Mouse (Mus musculus) brain, embryonic 14.5 days (tissue): ENCODE results near the gene Grid1. TPM values are rescaled to one million over a fixed set of nuclear protein-coding genes. Genes with fewer than 3 reads are reported as not detected.

Experiments
- DNase-seq: peaks from one replicate; pipeline ENCODE4 v3.0.0-alpha.2; 2011; ENCODE audit warnings: low read depth
- CTCF ChIP-seq: fragments of 200-500 bp; IDR thresholded peaks from 2 replicates; pipeline ENCODE4 v1.5.1; 2012; ENCODE audit warnings: inconsistent platforms, mild to moderate bottlenecking, moderate library complexity, borderline replicate concordance; ENCODE audit not compliant: insufficient read depth, insufficient read length; ENCODE audit errors: extremely low read depth
- POLR2A ChIP-seq: fragments of 200-500 bp; IDR thresholded peaks from 2 replicates; pipeline ENCODE4 v1.6.1; 2012; ENCODE audit warnings: mild to moderate bottlenecking, inconsistent platforms, borderline replicate concordance; ENCODE audit not compliant: poor library complexity, insufficient read depth, insufficient read length, severe bottlenecking; ENCODE audit errors: extremely low read depth
- polyA plus RNA-seq: library from polyadenylated mRNA; depleted of rRNA; stranded (reverse); fragments of >200 nt; gene quantifications from 2 replicates; pipeline ENCODE4 v1.2.3, GENCODE M21; 2012

The Grid1 gene
- polyA plus RNA-seq, 1 experiment: 14.8 TPM

DNA sequence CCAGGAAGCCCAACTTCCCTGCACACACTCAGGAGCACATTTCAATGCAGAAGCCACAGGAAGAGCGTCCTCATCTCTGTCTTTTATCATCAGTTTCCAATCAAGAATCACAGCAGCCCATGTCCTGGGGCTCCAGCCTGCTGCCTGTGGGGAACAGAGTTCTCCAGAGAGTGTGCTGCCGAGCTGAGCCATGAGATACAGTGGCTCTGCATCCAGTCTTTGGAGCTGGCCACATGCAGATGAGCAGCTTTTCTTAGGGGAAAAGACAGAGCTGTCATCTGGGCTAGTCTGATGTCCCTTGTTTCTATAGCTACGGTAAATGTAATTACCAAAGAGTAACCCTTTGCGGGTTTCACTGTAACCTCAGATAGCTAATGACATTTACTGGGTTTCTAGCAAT is 83.9 kb downstream of the Grid1 start:
- DNase-seq: peak; percentile 54
- no peak for TF ChIP-seq CTCF
- no peak for TF ChIP-seq POLR2A

DNA sequence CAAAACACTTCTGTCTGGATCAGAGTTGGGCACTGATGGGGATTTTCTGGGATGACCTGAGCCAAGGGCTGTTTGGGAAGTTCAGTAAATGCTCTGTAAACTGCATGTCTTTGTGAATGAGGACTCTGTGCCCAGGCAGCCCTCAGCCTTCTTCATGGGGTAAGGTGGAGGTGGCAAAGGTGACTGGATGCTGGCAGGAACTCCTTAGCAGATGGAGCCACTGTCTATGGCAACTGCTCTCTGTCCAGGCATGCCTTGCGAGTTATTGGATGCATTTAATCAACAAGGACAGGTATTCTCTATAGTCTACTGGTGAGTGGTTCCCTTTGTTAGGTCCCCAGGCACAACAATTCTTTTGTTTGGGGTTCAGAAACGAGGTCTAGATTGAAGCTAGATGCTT is 85.8 kb downstream of the Grid1 start:
- TF ChIP-seq POLR2A (no peak), CTCF (no peak)
- DNase-seq: no peak

DNA sequence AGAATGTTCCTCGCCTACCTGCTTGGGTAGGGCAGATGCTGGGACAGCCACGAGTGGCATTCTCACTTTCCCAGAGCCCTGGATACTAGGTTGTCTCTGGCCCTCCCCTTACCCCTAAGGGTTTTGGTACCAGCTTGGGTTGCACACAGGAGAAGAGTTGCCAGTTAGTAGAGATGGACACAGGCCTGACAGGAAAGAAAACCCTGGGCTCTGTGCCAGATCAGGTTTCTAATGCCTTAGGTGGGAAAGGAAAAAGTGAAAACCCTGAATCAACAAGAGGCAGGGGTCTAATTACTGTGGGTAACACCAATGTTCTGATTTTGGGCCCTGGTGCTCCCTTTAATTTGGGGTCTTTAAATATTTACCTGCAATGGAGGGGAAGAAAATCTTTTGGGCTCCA is 88.5 kb downstream of the Grid1 start:
- DNase-seq: no peak
- TF ChIP-seq POLR2A (no peak), CTCF (no peak)

- TF ChIP-seq POLR2A (no peak), CTCF (no peak)
- DNase-seq: peak; percentile 87
These were observed 88.9 kb downstream of the Grid1 start for GRCm38 (mm10) chr14:34908804-34909203.

DNA sequence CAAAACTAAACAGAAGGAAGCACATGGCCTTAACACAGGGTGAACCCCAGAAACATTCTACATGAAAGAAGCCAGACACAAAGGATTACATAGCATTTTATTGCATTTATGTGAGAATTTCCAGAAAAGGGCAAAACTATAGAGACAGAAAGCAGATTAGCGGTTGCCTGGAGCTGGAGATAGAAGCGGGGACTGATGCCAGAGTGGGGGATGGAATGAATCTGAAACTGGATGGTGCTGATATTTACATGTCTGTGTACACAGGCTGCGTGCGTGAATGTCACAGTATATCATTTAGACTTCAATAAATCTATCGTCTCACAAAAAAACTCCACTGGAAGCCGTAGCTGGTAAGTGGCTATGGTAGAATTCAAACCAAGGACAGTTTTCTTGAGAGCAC is 96.4 kb downstream of the Grid1 start:
- no peak for TF ChIP-seq POLR2A
- no peak for TF ChIP-seq CTCF
- DNase-seq: peak; percentile 50

GRCm38 (mm10) chr14:34917111-34917510 is 97.2 kb downstream of the Grid1 start:
- DNase-seq: no peak
- TF ChIP-seq CTCF: no peak
- no peak for TF ChIP-seq POLR2A

GRCm38 (mm10) chr14:34919221-34919620 is 99.3 kb downstream of the Grid1 start:
- DNase-seq: peak; percentile 52
- TF ChIP-seq POLR2A (no peak), CTCF (no peak)

GRCm38 (mm10) chr14:34921265-34921664 is 101.4 kb downstream of the Grid1 start:
- no peak for DNase-seq
- TF ChIP-seq POLR2A (no peak), CTCF (no peak)

DNA sequence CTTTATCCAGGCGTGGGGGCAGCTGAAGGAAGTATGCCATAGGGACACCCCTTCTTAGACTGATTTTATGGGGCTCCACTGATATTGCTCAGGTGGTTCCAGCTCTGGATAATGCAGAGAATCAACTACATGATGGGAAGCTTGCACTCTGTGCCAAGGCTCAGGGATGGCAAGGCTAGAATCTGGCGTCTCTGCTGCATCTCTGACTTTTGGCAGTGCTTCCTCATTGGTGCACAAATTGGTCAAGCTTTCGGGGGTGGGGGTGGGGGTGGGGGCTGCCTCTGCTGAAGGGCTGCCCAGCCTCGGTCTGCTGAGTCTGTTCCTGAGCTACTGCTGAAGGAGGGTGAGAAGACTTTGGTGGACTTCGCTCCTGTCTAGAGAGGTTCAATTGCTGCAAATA is 105.1 kb downstream of the Grid1 start:
- no peak for TF ChIP-seq CTCF
- TF ChIP-seq POLR2A: no peak
- DNase-seq: no peak

DNA sequence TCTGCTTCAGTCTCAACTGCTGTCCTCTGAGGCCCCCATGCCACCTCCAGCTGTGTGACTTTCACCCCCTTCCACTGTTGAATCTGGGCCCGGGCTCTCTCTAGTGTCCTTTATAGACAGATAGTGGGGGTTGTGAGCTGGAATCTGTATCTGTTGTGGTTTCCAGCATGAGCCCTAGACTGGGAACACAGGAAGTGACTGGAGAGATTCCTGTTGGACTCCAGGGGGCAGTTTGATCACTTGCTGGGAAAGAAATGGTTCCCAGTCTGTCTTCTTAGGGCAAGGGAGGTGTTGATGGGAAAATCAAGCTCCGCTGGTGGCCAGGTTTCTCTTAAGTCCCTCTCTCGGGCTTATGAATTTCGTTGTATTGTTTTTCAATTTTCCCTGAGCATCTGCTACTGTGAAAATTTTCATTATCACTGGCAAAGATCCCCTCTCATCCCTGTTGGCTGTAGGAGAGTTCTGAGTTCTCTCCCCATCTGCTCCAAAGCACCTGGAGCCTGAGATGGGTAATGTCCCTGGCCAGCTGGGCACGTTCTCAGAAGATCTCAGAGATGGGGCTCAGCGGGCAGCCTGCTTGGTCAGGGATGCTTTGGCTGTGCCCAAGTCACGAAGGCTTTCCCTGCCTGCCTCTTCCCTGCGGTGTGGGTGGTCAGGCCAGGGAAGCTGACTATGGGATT is 110.3 kb downstream of the Grid1 start:
- TF ChIP-seq POLR2A: no peak
- no peak for DNase-seq

- DNase-seq: peak; percentile 73
- TF ChIP-seq POLR2A: no peak
- TF ChIP-seq CTCF: no peak
These were observed 113.3 kb downstream of the Grid1 start for GRCm38 (mm10) chr14:34933197-34933596.

DNA sequence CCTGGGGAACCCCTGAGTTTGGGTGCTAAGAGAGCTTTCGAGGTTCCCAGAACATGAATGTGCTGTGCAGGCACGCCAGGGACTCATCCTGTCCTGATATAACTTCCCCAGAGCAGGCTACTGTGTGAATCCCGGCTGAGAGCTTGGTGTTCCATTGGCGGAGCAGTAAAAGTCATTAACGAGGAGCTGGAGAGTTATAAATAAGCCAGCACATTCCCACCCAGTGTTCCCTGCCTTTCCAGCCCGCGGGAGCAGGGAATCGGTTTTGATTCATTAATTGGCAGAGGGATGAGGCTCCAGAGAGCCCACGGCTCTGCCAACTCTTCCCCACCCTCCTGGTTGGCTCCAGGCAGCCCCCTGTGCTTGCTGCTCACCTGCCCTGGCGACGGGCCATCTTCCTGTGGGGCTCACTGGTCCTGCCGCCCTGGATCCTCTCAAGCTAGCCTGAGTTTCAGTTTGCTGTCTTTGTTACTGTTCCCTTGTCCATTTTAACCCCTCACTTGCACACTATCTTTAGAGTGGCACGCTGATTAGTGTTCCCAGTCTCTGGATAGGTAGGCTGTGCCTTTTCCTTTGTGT is 116.4 kb downstream of the Grid1 start:
- DNase-seq: peak; percentile 66
- TF ChIP-seq CTCF (no peak), POLR2A (no peak)

GRCm38 (mm10) chr14:34944390-34944979 is 124.6 kb downstream of the Grid1 start:
- DNase-seq: peak; percentile 84
- TF ChIP-seq CTCF (no peak), POLR2A (no peak)
